ENCODE assay signal across 15 mouse cellular contexts in genomic region chr7:84442343-84442911, GRCm38 (mm10). TPM values are rescaled to one million over a fixed set of nuclear protein-coding genes. Genes with fewer than 3 reads are reported as not detected.
"Had no signal": no experiment of that assay in that cellular context is flagged by ENCODE, and none has a peak within 500 bp of the region (broad histone marks: within the 10 kb centered on the region; RNA-seq: fewer than 3 reads in every experiment).

No protein-coding gene starts in this region.

- H3K4me2 ChIP-seq: liver, embryonic 12.5 days; midbrain, embryonic 11.5 days; midbrain, embryonic 13.5 days; midbrain, embryonic 15.5 days; neural tube, embryonic 12.5 days; stomach, embryonic 15.5 days had no signal

- H3K4me3 ChIP-seq: liver, embryonic 12.5 days; megakaryocyte, embryonic 14.5 days; midbrain, embryonic 13.5 days; midbrain, embryonic 15.5 days; neural tube, embryonic 12.5 days; stomach, embryonic 15.5 days had no signal

- ATAC-seq: liver, embryonic 12.5 days; midbrain, embryonic 13.5 days; midbrain, embryonic 15.5 days had no signal

- H3K4me1 ChIP-seq: liver, embryonic 12.5 days; megakaryocyte, embryonic 14.5 days; midbrain, embryonic 15.5 days; neural tube, embryonic 12.5 days; stomach, embryonic 15.5 days had no signal

- H3K27ac ChIP-seq: liver, embryonic 12.5 days; liver, embryonic 14.5 days; midbrain, embryonic 13.5 days; midbrain, embryonic 15.5 days; neural tube, embryonic 12.5 days; stomach, embryonic 15.5 days; stomach, postnatal 0 days had no signal

- H3K9me3 ChIP-seq: liver, embryonic 12.5 days; megakaryocyte, embryonic 14.5 days; midbrain, embryonic 13.5 days; midbrain, embryonic 15.5 days; neural tube, embryonic 12.5 days; stomach, embryonic 15.5 days had no signal

- H3K9ac ChIP-seq: liver, embryonic 12.5 days; liver, embryonic 14.5 days; midbrain, embryonic 13.5 days; midbrain, embryonic 15.5 days; neural tube, embryonic 12.5 days; stomach, embryonic 15.5 days had no signal

- H3K36me3 ChIP-seq: liver, embryonic 12.5 days; midbrain, embryonic 13.5 days; midbrain, embryonic 15.5 days; neural tube, embryonic 12.5 days; stomach, embryonic 15.5 days had no signal

- DNase-seq: lung, adult 2 months; lung, postnatal 4 days; right cerebral cortex, postnatal 14 days; thymus, postnatal 14 days; thymus, postnatal 36 days had no signal

- H3K27me3 ChIP-seq: liver, embryonic 12.5 days; megakaryocyte, embryonic 14.5 days; midbrain, embryonic 13.5 days; midbrain, embryonic 15.5 days; neural tube, embryonic 12.5 days; stomach, embryonic 15.5 days had no signal

RNA-seq across cellular contexts. Expression of gene Arnt2, which starts 32.5 kb away (rescaled TPM):
- polyA plus RNA-seq: liver, adult 2 months had no signal
